Mouse (Mus musculus): ENCODE results near the gene 4931422A03Rik. TPM values are rescaled to one million over a fixed set of nuclear protein-coding genes. Genes with fewer than 3 reads are reported as not detected.
A peak's percentile ranks its signal among the peaks of the same experiment; 100 is the strongest.
"Not testable (repeated sequence)": the region's sequence is repeated elsewhere in the genome, so short reads cannot be mapped to it uniquely, and the experiment has no call there.

Gene 4931422A03Rik
- polyA plus RNA-seq, 1 experiment from 2014 or later, result 2.0 TPM

- Histone ChIP-seq H3K27me3 (ENCODE audit: insufficient read depth, poor library complexity, severe bottlenecking) (peaks cover 8% of the 10 kb centered on the region), H3K4me3 (no peak overlapping the region), H3K27ac (no peak overlapping the region), H3K36me3 (no peaks in the 10 kb centered on the region), H3K4me1 (replicated peaks) (no peaks in the 10 kb centered on the region), H3K9me3 (no peaks in the 10 kb centered on the region)
- no peak for DNase-seq (ENCODE audit: low spot score)
- 88% methylated on average over 7 of the region's 7 CpGs for WGBS
These were observed 20.2 kb downstream of the 4931422A03Rik start for GRCm38 (mm10) chr2:104007793-104008519.

GRCm38 (mm10) chr2:104002711-104003413 lies 25.3 kb downstream of the 4931422A03Rik start:
- H3K4me3 ChIP-seq, result no peak overlapping the region
- H3K9me3 ChIP-seq, result no peaks in the 10 kb centered on the region
- WGBS, result 33% methylated on average over 16 of the region's 16 CpGs
- 0 out of 2 replicates have a peak, but pooled peaks cover 3% of the 10 kb centered on the region for H3K4me1 ChIP-seq (replicated peaks)
- H3K36me3 ChIP-seq, result no peaks in the 10 kb centered on the region
- peaks cover 9% of the 10 kb centered on the region for H3K27me3 ChIP-seq (ENCODE audit: insufficient read depth, poor library complexity, severe bottlenecking)
- H3K27ac ChIP-seq, result no peak overlapping the region
- peak; percentile 56 for DNase-seq (ENCODE audit: low spot score)

GRCm38 (mm10) chr2:104001861-104002260 lies 26.3 kb downstream of the 4931422A03Rik start:
- no peak for DNase-seq (ENCODE audit: low spot score)
- Histone ChIP-seq H3K9me3 (no peaks in the 10 kb centered on the region), H3K27me3 (ENCODE audit: insufficient read depth, poor library complexity, severe bottlenecking) (peaks cover 9% of the 10 kb centered on the region), H3K4me3 (no peak overlapping the region), H3K4me1 (replicated peaks) (0 out of 2 replicates have a peak, but pooled peaks cover 3% of the 10 kb centered on the region), H3K27ac (no peak overlapping the region), H3K36me3 (no peaks in the 10 kb centered on the region)
- 87% methylated on average over 4 of the region's 4 CpGs for WGBS

GRCm38 (mm10) chr2:104001076-104001475 lies 27.1 kb downstream of the 4931422A03Rik start:
- no peak for DNase-seq (ENCODE audit: low spot score)
- Histone ChIP-seq H3K27me3 (ENCODE audit: insufficient read depth, poor library complexity, severe bottlenecking) (peaks cover 9% of the 10 kb centered on the region), H3K4me3 (no peak overlapping the region), H3K27ac (no peak overlapping the region), H3K36me3 (no peaks in the 10 kb centered on the region), H3K9me3 (no peaks in the 10 kb centered on the region), H3K4me1 (replicated peaks) (0 out of 2 replicates have a peak, but pooled peaks cover 3% of the 10 kb centered on the region)
- 22% methylated on average over 2 of the region's 2 CpGs for WGBS

GRCm38 (mm10) chr2:103992618-103993332 lies 35.4 kb downstream of the 4931422A03Rik start:
- Histone ChIP-seq H3K4me3 (no peak overlapping the region), H3K27ac (no peak overlapping the region), H3K4me1 (replicated peaks) (peaks cover 6% of the 10 kb centered on the region), H3K27me3 (ENCODE audit: insufficient read depth, poor library complexity, severe bottlenecking) (peaks cover 9% of the 10 kb centered on the region), H3K36me3 (no peaks in the 10 kb centered on the region), H3K9me3 (no peaks in the 10 kb centered on the region)
- DNase-seq (ENCODE audit: low spot score), result no peak
- 24% methylated on average over 17 of the region's 17 CpGs for WGBS

GRCm38 (mm10) chr2:103992162-103992561 lies 36.0 kb downstream of the 4931422A03Rik start:
- 76% methylated on average over 9 of the region's 9 CpGs for WGBS
- peaks cover 6% of the 10 kb centered on the region for H3K4me1 ChIP-seq (replicated peaks)
- no peak overlapping the region for H3K4me3 ChIP-seq
- no peaks in the 10 kb centered on the region for H3K36me3 ChIP-seq
- no peaks in the 10 kb centered on the region for H3K9me3 ChIP-seq
- peaks cover 9% of the 10 kb centered on the region for H3K27me3 ChIP-seq (ENCODE audit: insufficient read depth, poor library complexity, severe bottlenecking)
- no peak for DNase-seq (ENCODE audit: low spot score)
- H3K27ac ChIP-seq, result no peak overlapping the region

- Histone ChIP-seq H3K4me1 (replicated peaks) (peaks cover 6% of the 10 kb centered on the region), H3K9me3 (no peaks in the 10 kb centered on the region), H3K27me3 (ENCODE audit: insufficient read depth, poor library complexity, severe bottlenecking) (peaks cover 9% of the 10 kb centered on the region), H3K27ac (no peak overlapping the region), H3K36me3 (no peaks in the 10 kb centered on the region), H3K4me3 (no peak overlapping the region)
- no peak for DNase-seq (ENCODE audit: low spot score)
These were observed 36.9 kb downstream of the 4931422A03Rik start for GRCm38 (mm10) chr2:103991303-103991702.

- H3K36me3 ChIP-seq, result no peaks in the 10 kb centered on the region
- peaks cover 9% of the 10 kb centered on the region for H3K27me3 ChIP-seq (ENCODE audit: insufficient read depth, poor library complexity, severe bottlenecking)
- peaks cover 6% of the 10 kb centered on the region for H3K4me1 ChIP-seq (replicated peaks)
- H3K9me3 ChIP-seq, result no peaks in the 10 kb centered on the region
- H3K4me3 ChIP-seq, result no peak overlapping the region
- no peak for DNase-seq (ENCODE audit: low spot score)
- WGBS, result 91% methylated on average over 6 of the region's 6 CpGs
- no peak overlapping the region for H3K27ac ChIP-seq
These were observed 38.4 kb downstream of the 4931422A03Rik start for GRCm38 (mm10) chr2:103989724-103990123.

GRCm38 (mm10) chr2:103987595-103987994 lies 40.6 kb downstream of the 4931422A03Rik start:
- H3K27me3 ChIP-seq (ENCODE audit: insufficient read depth, poor library complexity, severe bottlenecking); DNase-seq (ENCODE audit: low spot score); H3K9me3 ChIP-seq; H3K36me3 ChIP-seq; H3K27ac ChIP-seq; H3K4me1 ChIP-seq (replicated peaks); H3K4me3 ChIP-seq: not testable (repeated sequence)
- WGBS, result 73% methylated on average over 8 of the region's 8 CpGs

GRCm38 (mm10) chr2:103983146-103983545 lies 45.0 kb downstream of the 4931422A03Rik start:
- WGBS, result 92% methylated on average over 10 of the region's 10 CpGs
- no peaks in the 10 kb centered on the region for H3K27me3 ChIP-seq (ENCODE audit: insufficient read depth, poor library complexity, severe bottlenecking)
- H3K27ac ChIP-seq, result no peak overlapping the region
- peaks cover 8% of the 10 kb centered on the region for H3K4me1 ChIP-seq (replicated peaks)
- H3K9me3 ChIP-seq, result no peaks in the 10 kb centered on the region
- no peak for DNase-seq (ENCODE audit: low spot score)
- no peaks in the 10 kb centered on the region for H3K36me3 ChIP-seq
- no peak overlapping the region for H3K4me3 ChIP-seq

- no peaks in the 10 kb centered on the region for H3K36me3 ChIP-seq
- no peak overlapping the region for H3K4me3 ChIP-seq
- DNase-seq (ENCODE audit: low spot score), result peak; percentile 66
- 8% methylated on average over 5 of the region's 5 CpGs for WGBS
- H3K4me1 ChIP-seq (replicated peaks), result peaks cover 10% of the 10 kb centered on the region
- no peak overlapping the region for H3K27ac ChIP-seq
- no peaks in the 10 kb centered on the region for H3K27me3 ChIP-seq (ENCODE audit: insufficient read depth, poor library complexity, severe bottlenecking)
- no peaks in the 10 kb centered on the region for H3K9me3 ChIP-seq
These were observed 45.9 kb downstream of the 4931422A03Rik start for GRCm38 (mm10) chr2:103982250-103982649.

GRCm38 (mm10) chr2:103977716-103978115 lies 50.4 kb downstream of the 4931422A03Rik start:
- no peak for DNase-seq (ENCODE audit: low spot score)
- Histone ChIP-seq H3K9me3 (no peaks in the 10 kb centered on the region), H3K4me3 (no peak overlapping the region), H3K27me3 (ENCODE audit: insufficient read depth, poor library complexity, severe bottlenecking) (peaks cover 24% of the 10 kb centered on the region), H3K4me1 (replicated peaks) (peaks cover 12% of the 10 kb centered on the region), H3K27ac (no peak overlapping the region), H3K36me3 (no peaks in the 10 kb centered on the region)
- WGBS, result 51% methylated on average over 9 of the region's 9 CpGs

GRCm38 (mm10) chr2:103977216-103977615 lies 50.9 kb downstream of the 4931422A03Rik start:
- WGBS, result 66% methylated on average over 8 of the region's 8 CpGs
- Histone ChIP-seq H3K9me3 (no peaks in the 10 kb centered on the region), H3K27ac (no peak overlapping the region), H3K4me1 (replicated peaks) (peaks cover 12% of the 10 kb centered on the region), H3K4me3 (no peak overlapping the region), H3K36me3 (no peaks in the 10 kb centered on the region), H3K27me3 (ENCODE audit: insufficient read depth, poor library complexity, severe bottlenecking) (peaks cover 29% of the 10 kb centered on the region)
- no peak for DNase-seq (ENCODE audit: low spot score)
